Mouse (Mus musculus) forebrain, embryonic 14.5 days (tissue): ENCODE data around the gene Ptpn7. TPM values are rescaled to one million over a fixed set of nuclear protein-coding genes. Genes with fewer than 3 reads are reported as not detected.
A peak's percentile ranks its signal among the peaks of the same experiment; 100 is the strongest.

Experiments
- ATAC-seq: fragments of 200-750 bp; cut with Nextera tagmentation; 2 replicates; pipeline ENCODE4 v1.8.0; 2017; ENCODE audit warnings: mild to moderate bottlenecking, moderate library complexity
- DNase-seq: peaks from one replicate; pipeline ENCODE4 v3.0.0-alpha.2; 2015; ENCODE audit warnings: low spot score
- H3K27ac ChIP-seq: fragments of 300-500 bp; sonication (generic); 2 replicates; pipeline ENCODE4 v1.5.1; 2014; ENCODE audit warnings: low read depth, mild to moderate bottlenecking, control low read depth, low read length, moderate library complexity
- H3K27me3 ChIP-seq: fragments of 300-500 bp; sonication (generic); replicated peaks from 2 replicates; pipeline ENCODE4 v1.6.1; 2014; ENCODE audit warnings: low read length, control low read depth, mixed read lengths; ENCODE audit not compliant: control insufficient read depth, insufficient read depth
- H3K36me3 ChIP-seq: fragments of 300-500 bp; sonication (generic); 2 replicates; pipeline ENCODE4 v1.6.1; 2014; ENCODE audit warnings: low read length, control low read depth; ENCODE audit not compliant: control insufficient read depth, insufficient read depth
- H3K4me1 ChIP-seq: fragments of 300-500 bp; sonication (generic); 2 replicates; pipeline ENCODE4 v1.6.1; 2014; ENCODE audit warnings: antibody characterized with exemption, low read length, control low read depth; ENCODE audit not compliant: control insufficient read depth, insufficient read depth
- H3K4me2 ChIP-seq: fragments of 300-500 bp; sonication (generic); 2 replicates; pipeline ENCODE4 v1.6.1; 2014; ENCODE audit warnings: mild to moderate bottlenecking, control low read depth, low read length
- H3K4me3 ChIP-seq: fragments of 300-500 bp; sonication (generic); 2 replicates; pipeline ENCODE4 v1.5.1; 2014; ENCODE audit warnings: low read depth, low read length, control low read depth
- H3K9ac ChIP-seq: fragments of 300-500 bp; sonication (generic); 2 replicates; pipeline ENCODE4 v1.6.1; 2014; ENCODE audit warnings: mild to moderate bottlenecking, low read length, control low read depth, moderate library complexity
- H3K9me3 ChIP-seq: fragments of 300-500 bp; sonication (generic); replicated peaks from 2 replicates; pipeline ENCODE4 v1.6.1; 2016; ENCODE audit warnings: low read length, control low read depth, mixed read lengths; ENCODE audit not compliant: control insufficient read depth
- WGBS: fragments of 180-500 bp; shearing (Covaris S2); extraction: QIAGEN DNeasy Blood & Tissue Kit; methylation state at CpG from one replicate; pipeline ENCODE4 v1.1.7; 2014; 5-methylcytosine and 5-hydroxymethylcytosine counted together
- polyA plus RNA-seq: library from polyadenylated mRNA; unstranded; fragments of >200 nt; fragmentation: Nextera tagmentation; extraction: Ambion mirVana; gene quantifications from 2 replicates; pipeline ENCODE4 v1.2.1, GENCODE M21; 2014

The Ptpn7 gene
- polyA plus RNA-seq, 1 experiment from 2014 or later, result 0.57 TPM

DNA sequence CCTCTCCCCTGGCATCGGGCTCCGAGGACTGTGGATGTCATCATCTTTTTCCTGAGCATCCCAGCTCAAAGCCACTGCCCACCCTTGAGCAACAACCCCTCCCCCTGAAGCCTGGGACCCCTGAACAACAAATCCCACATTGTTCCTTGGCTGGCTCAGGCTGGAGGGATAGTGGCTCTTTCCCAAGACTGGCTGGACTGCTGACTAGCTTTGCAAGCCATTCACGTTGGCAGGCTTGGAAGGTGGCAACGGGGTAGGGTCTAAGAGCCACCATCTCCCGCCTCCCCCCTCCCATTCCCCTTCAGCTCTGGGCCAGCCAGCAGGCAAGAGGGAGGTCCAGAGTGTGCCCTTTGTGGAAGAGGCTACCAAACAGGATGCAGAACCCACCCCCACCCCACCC lies 26.1 kb downstream of the Ptpn7 start:
- H3K4me2 ChIP-seq, result no peak overlapping the region
- H3K4me3 ChIP-seq, result no peak overlapping the region
- H3K4me1 ChIP-seq, result peaks cover 14% of the 10 kb centered on the region; the same call in 1 of the 2 replicates
- no peaks in the 10 kb centered on the region for H3K9me3 ChIP-seq
- H3K27me3 ChIP-seq, result no peaks in the 10 kb centered on the region
- H3K9ac ChIP-seq, result no peak overlapping the region
- DNase-seq, result peak; percentile 81
- H3K36me3 ChIP-seq, result peaks cover 21% of the 10 kb centered on the region
- WGBS, result 35% methylated on average over 5 of the region's 5 CpGs
- peak; percentile 55 for ATAC-seq
- H3K27ac ChIP-seq, result peak overlapping the region; percentile 62

DNA sequence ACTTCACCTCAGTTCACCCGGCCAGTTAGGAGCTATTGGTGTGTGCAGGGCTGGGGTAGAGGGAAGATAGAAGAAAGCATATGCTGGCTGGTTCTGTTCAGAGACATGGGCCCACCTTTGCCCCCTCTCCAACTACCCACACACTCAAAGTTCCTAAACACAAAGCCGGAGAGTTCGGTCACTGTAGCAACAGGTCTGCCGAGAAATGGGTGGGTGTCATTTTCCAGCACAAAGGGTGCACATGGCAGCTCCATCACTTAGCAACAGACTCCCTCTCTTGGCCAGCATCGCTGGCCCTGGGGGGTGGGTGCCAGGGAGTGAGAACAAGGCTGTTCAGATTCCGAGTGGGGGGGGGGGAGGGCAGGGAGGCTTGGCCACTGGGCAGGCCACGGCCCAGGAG lies 26.6 kb downstream of the Ptpn7 start:
- Histone ChIP-seq H3K4me3 (no peak overlapping the region), H3K4me2 (no peak overlapping the region)
- WGBS, result 43% methylated on average over 7 of the region's 7 CpGs

DNA sequence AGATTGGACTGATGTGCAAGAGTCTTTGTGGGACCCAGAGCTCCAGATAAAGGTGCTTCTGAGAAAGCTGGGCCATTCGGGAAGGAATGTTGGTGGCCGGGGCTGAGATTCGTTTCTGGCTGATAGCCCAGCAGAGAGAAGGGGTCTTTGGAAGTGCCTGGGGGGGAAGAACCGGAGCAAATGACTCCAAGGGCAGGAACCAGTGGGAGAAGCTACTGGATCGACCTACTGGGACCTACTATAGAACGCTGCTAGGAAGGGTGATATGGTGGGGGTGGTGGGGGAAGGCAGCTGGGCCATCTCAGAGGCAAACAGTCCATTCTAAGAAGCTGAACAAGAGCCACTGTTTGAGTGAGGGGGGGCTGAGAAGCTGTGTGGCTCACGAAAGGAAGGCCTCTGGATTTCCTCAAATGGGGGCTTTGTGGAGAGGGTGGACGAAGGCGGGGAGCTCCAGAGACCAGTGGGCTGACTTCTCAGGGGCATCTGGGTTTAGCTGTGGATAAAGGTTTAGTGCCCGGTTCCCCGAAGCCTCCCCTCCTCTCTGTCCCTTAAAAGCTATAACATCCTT lies 27.1 kb downstream of the Ptpn7 start:
- 79% methylated on average over 11 of the region's 11 CpGs for WGBS
- DNase-seq (no peak), ATAC-seq (no peak)

More for the DNA sequence above, 26.6 kb downstream of the Ptpn7 start:
- no peaks in the 10 kb centered on the region for H3K27me3 ChIP-seq
- H3K9ac ChIP-seq, result no peak overlapping the region
- no peaks in the 10 kb centered on the region for H3K9me3 ChIP-seq
- peak overlapping the region; percentile 62; the same call in 1 of the 2 replicates for H3K27ac ChIP-seq
- peak; percentile 74 for DNase-seq
- H3K4me1 ChIP-seq, result peaks cover 12% of the 10 kb centered on the region; the same call in 1 of the 2 replicates
- peak; percentile 64 for ATAC-seq
- peaks cover 21% of the 10 kb centered on the region for H3K36me3 ChIP-seq

DNA sequence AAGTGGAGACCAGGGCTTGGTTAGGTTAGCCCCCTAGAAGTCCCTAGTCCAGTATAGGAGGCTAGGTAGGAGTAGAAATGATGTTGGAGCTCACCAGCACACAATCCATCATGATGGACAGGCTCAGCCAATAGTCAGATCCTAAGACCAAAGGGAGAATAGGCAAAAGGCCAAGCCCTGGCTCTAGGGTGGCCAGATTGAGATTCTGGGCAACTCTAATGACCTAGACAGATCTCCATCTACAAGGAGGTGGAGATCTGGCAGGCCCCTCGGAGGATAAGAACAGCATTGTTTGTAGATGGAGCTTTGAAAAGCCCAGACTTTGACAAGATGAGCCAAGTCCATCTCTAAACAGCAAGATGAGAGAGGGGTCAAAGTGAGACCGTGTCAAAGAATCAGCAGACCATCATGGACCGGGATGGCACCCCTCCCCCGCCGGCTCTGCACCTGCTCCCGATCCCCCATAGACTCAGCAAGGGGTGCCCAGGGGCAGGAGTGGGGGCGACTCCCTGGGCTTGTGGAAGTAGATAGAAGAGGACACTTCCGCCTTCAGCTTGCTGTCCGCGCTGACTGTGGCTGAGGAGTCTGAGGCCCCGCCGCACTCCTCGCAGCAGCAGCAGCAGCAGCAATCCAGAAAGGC lies 28.0 kb downstream of the Ptpn7 start:
- H3K4me2 ChIP-seq, result no peak overlapping the region
- peaks cover 15% of the 10 kb centered on the region for H3K36me3 ChIP-seq
- DNase-seq (no peak), ATAC-seq (no peak)
- peaks cover 8% of the 10 kb centered on the region; the same call in 1 of the 2 replicates for H3K4me1 ChIP-seq
- H3K27ac ChIP-seq, result no peak overlapping the region
- no peak overlapping the region for H3K4me3 ChIP-seq
- no peak overlapping the region for H3K9ac ChIP-seq
- WGBS, result 92% methylated on average over 13 of the region's 13 CpGs
- no peaks in the 10 kb centered on the region for H3K9me3 ChIP-seq
- H3K27me3 ChIP-seq, result no peaks in the 10 kb centered on the region

More for the DNA sequence above, 27.1 kb downstream of the Ptpn7 start:
- Histone ChIP-seq H3K9me3 (no peaks in the 10 kb centered on the region), H3K27me3 (no peaks in the 10 kb centered on the region), H3K4me1 (peaks cover 9% of the 10 kb centered on the region; the same call in 1 of the 2 replicates), H3K4me3 (no peak overlapping the region), H3K36me3 (peaks cover 21% of the 10 kb centered on the region), H3K9ac (no peak overlapping the region), H3K4me2 (no peak overlapping the region), H3K27ac (0 out of 2 replicates have a peak overlapping the region, but pooled peaks have one; percentile 4)

DNA sequence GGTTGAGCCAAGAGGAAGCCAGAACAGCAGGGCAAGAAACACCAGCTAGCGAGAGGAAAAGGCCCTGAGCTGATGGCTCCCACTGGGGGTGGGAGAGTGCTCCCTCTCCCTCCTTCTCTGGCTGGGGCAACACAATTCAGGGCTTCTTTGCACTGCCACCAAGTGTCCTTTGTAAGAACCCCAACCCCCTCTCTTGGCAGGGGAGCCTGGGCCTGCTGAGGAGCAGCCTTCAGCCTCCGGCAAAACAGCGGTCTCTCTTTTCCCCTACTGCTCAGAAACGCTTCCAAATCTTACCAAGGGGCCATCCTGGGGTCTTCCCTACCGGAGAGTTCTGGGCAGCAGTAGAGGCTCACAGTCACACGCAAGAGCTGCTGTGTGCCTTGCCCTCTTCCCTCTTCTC lies 30.2 kb downstream of the Ptpn7 start:
- no peak for DNase-seq
- Histone ChIP-seq H3K4me2 (no peak overlapping the region), H3K36me3 (no peaks in the 10 kb centered on the region), H3K4me3 (no peak overlapping the region), H3K27ac (no peak overlapping the region), H3K9me3 (no peaks in the 10 kb centered on the region), H3K27me3 (no peaks in the 10 kb centered on the region), H3K9ac (no peak overlapping the region), H3K4me1 (peaks cover 8% of the 10 kb centered on the region; the same call in 1 of the 2 replicates)
- 40% methylated on average over 6 of the region's 6 CpGs for WGBS
- no peak for ATAC-seq

DNA sequence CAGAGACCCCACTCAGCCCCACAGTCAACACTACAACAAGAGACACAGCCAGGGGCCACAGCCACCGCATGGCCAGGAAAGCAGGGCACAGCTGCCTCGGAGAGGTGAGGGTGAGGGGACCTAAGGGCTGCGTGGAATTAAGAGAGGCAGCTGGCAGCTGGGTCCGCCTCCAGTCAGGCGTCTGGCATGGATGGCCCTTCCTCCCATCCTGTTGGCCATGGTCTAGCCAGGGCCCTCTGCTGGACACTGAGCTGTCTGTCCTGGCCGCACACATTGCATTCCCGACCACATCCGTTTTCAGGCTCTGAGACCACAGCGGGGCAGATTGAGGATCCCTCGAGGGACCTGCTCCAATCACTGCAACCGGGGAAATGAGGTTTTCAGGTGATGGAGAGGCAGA lies 34.9 kb downstream of the Ptpn7 start, which contains the start of gene Gpr37l1:
Gene Gpr37l1 (minus strand): TSS at position 247 of the 400 bp plus-strand sequence.
- 72% methylated on average over 11 of the region's 11 CpGs for WGBS
- Histone ChIP-seq H3K9me3 (no peaks in the 10 kb centered on the region), H3K27ac (no peak within 1 kb of the TSS), H3K4me1 (no peaks in the 10 kb centered on the region), H3K4me3 (no peak within 1 kb of the TSS), H3K4me2 (no peak within 1 kb of the TSS), H3K36me3 (no peaks in the 10 kb centered on the region), H3K27me3 (no peaks in the 10 kb centered on the region), H3K9ac (no peak within 1 kb of the TSS)
- ATAC-seq (no peak), DNase-seq (no peak)

DNA sequence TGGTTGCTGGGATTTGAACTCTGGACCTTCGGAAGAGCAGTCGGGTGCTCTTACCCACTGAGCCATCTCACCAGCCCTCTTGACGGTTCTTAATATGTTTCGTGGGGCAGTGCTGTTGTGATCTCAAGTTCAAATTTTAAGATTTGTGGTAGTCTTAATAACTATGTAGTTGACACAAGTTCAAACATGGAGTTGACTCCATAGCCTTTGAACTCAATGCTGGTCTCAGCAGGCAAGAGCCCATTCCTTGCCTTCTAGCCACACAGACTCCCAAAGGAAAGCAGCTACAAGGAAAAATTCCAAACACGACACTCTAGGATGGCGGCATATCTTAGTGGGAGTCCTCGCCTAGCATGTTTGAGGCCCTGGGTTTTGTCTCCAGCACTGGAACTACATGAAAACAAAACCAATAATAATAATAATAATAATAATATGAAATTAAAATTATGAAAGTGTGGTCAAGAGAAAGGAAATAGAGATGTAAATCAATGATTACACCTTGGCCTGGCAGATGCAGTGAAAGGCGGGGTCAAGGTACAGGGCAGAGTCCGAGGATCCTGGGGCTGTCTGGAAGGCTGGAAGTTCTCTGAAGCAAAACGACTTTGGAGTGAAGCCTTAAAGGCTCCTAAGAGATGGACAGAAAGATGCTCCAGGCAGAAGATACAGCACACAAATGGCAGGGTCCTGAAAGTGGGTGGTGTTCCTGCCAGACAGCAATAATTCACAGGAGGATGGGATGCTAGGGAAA lies 36.1 kb downstream of the Ptpn7 start:
- 90% methylated on average over 10 of the region's 10 CpGs for WGBS
- DNase-seq, result no peak
- H3K36me3 ChIP-seq, result no peaks in the 10 kb centered on the region
- H3K4me2 ChIP-seq, result no peak overlapping the region
- no peak overlapping the region for H3K9ac ChIP-seq
- no peaks in the 10 kb centered on the region for H3K4me1 ChIP-seq
- no peak overlapping the region for H3K27ac ChIP-seq
- no peak for ATAC-seq
- H3K4me3 ChIP-seq, result no peak overlapping the region
- no peaks in the 10 kb centered on the region for H3K27me3 ChIP-seq
- H3K9me3 ChIP-seq, result no peaks in the 10 kb centered on the region

DNA sequence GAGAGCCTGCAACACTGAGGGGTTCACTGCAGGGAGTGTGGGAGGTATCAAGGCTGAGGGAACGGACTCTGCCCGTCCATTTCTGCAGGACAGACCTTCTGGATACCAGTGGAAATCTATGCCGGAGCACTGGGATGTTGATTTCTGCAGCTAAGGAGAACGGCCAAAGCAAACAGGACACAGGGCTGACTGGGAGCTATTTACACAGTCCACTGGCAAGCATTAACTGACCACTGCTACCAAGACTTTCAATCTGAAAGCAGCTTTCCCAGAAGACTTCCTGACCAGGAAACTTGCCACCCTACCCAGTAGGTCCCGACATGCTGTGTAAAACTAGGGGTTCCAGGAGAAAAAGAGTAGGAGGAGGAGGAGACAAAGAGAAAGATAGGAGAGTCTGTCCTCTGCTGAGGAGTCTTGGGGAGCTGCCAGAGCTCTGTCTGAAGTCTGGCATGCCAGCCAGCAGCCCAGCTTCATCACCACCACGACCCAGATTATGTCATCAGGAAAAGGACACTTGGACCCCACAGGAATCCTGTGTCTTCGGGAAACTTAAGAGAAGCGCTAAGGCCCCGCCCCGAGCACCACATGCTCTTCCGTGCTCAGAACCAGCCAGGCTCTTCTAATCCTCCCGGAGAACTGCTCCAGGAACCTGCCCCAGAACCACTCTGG lies 37.2 kb downstream of the Ptpn7 start:
- H3K4me2 ChIP-seq, result no peak overlapping the region
- DNase-seq (no peak), ATAC-seq (no peak)
- 65% methylated on average over 12 of the region's 12 CpGs for WGBS
- no peaks in the 10 kb centered on the region for H3K27me3 ChIP-seq
- H3K27ac ChIP-seq, result no peak overlapping the region
- H3K4me3 ChIP-seq, result no peak overlapping the region
- H3K36me3 ChIP-seq, result no peaks in the 10 kb centered on the region
- no peaks in the 10 kb centered on the region for H3K9me3 ChIP-seq
- H3K4me1 ChIP-seq, result no peaks in the 10 kb centered on the region
- no peak overlapping the region for H3K9ac ChIP-seq
